In genomic region chr7:30231328-30231668, GRCm38 (mm10) we compare ENCODE assay signal across 1 mouse cellular context.
TF ChIP-seq lines count a peak whose summit lies in the region.

No protein-coding gene starts in this region.

TF ChIP-seq in MEL, 35 proteins besides CTCF, POLR2A, EP300 and RAD21:
- TF ChIP-seq POLR2AphosphoS2 (IDR thresholded peaks at IDR 0.05; ENCODE audit: low read length) (no peak), MYB (IDR thresholded peaks at IDR 0.05; ENCODE audit: low read depth, low read length) (no peak), NELFE (IDR thresholded peaks at IDR 0.05; ENCODE audit: low read depth, low read length) (no peak)
